Mouse (Mus musculus): Measurements from ENCODE around the gene Ect2. TPM values are rescaled to one million over a fixed set of nuclear protein-coding genes. Genes with fewer than 3 reads are reported as not detected.
A peak's percentile ranks its signal among the peaks of the same experiment; 100 is the strongest.

Ect2 gene
- total and polyA plus RNA-seq, 3 experiments, result 22.6 to 48.5 (median 31.5) TPM

DNA sequence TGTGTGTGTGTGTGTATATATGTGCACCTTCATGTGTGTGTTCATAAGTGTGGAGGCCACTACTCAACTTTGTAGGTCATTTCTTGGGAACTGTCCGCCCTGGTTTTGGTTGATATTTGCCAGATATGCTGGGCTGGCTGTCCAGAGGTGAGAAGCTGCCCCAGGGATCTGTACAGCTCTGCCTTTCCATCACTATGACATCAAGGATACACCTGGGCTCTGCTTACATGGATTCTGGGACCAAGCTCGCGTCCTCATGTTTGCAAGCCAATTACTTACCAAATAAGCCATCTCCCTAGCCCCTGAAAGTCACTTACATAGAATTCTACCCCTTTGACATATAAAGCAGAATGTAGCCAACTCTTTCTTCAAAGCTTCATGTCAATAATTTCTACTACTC, 98.2 kb downstream of the Ect2 start:
- no peaks in the 10 kb centered on the region; a peak in 1 of 4 replicates for H3K4me1 ChIP-seq (ENCODE audit: control insufficient read depth in 1 of 2, insufficient read depth in 2 of 2, low read length in 2 of 2)
- no peaks in the 10 kb centered on the region for H3K36me3 ChIP-seq (ENCODE audit: control insufficient read depth in 1 of 2, insufficient read depth in 2 of 2, low read length in 2 of 2)
- H3K9me3 ChIP-seq (replicated peaks; ENCODE audit: insufficient read depth, low read length), result no peaks in the 10 kb centered on the region
- H3K27me3 ChIP-seq (ENCODE audit: control insufficient read depth in 1 of 2, insufficient read depth in 2 of 2, low read length in 2 of 2), result no peaks in the 10 kb centered on the region
- no peak overlapping the region for H3K4me3 ChIP-seq (ENCODE audit: control insufficient read depth in 1 of 2, insufficient read depth in 1 of 2, low read depth in 2 of 2, low read length in 2 of 2)
- no peak for TF ChIP-seq MYB (IDR thresholded peaks at IDR 0.05; ENCODE audit: low read depth, low read length)
- TF ChIP-seq MAFK (IDR thresholded peaks at IDR 0.05; ENCODE audit: borderline replicate concordance, low read depth, low read length), result no peak
- TF ChIP-seq TAL1 (IDR thresholded peaks at IDR 0.05; ENCODE audit: low read length), result no peak
- TF ChIP-seq POLR2A (IDR thresholded peaks at IDR 0.05; ENCODE audit: control insufficient read depth in 1 of 2, insufficient read depth in 1 of 2, low read depth in 1 of 2, low read length in 2 of 2, poor library complexity in 1 of 2), result no peak
- TF ChIP-seq MAZ (IDR thresholded peaks at IDR 0.05; ENCODE audit: low read depth, low read length), result no peak
- TF ChIP-seq POLR2AphosphoS2 (IDR thresholded peaks at IDR 0.05; ENCODE audit: low read length), result no peak
- no peak for TF ChIP-seq TBP (IDR thresholded peaks at IDR 0.05; ENCODE audit: low read depth, low read length)
- TF ChIP-seq RAD21 (IDR thresholded peaks at IDR 0.05; ENCODE audit: low read depth, low read length), result no peak
- TF ChIP-seq USF2 (IDR thresholded peaks at IDR 0.05; ENCODE audit: borderline replicate concordance in 1 of 2, insufficient read depth in 1 of 2, low read depth in 1 of 2, low read length in 2 of 2), result no peak
- no peak for TF ChIP-seq USF1 (IDR thresholded peaks at IDR 0.05; ENCODE audit: low read depth, low read length)
- TF ChIP-seq GATA1 (IDR thresholded peaks at IDR 0.05; ENCODE audit: low read depth, low read length), result no peak
- no peak for TF ChIP-seq NELFE (IDR thresholded peaks at IDR 0.05; ENCODE audit: low read depth, low read length)
- H3K9ac ChIP-seq (ENCODE audit: control insufficient read depth, low read depth, low read length, poor library complexity, severe bottlenecking), result no peak overlapping the region
- H3K27ac ChIP-seq (ENCODE audit: control insufficient read depth, low read depth, low read length), result no peak overlapping the region
- H3K79me2 ChIP-seq (ENCODE audit: control insufficient read depth, insufficient read depth, low read length, poor library complexity), result no peaks in the 10 kb centered on the region
- DNase-seq (ENCODE audit: low read depth, low spot score), result no peak

DNA sequence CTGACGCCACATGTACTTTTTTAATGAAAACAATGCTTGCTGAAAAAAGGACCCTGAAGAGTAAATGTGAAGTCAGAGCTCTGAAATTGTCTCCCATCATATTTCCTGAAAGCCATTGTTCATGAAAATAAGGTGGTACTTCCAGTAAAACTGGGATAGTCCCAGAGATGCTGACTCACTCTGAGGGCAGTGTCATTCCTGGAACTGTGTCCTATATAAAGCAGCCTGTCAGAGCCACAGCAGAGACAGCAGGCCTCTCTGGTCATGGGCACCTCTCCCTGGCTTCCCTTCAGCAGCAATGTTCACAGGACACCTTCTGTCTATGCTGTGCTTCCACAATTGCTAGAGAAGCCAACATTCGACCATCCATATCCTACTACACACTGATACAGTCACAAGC, 98.9 kb downstream of the Ect2 start:
- DNase-seq (ENCODE audit: low read depth, low spot score), result peak; percentile 3

More for the DNA sequence above, 98.9 kb downstream of the Ect2 start:
- Histone ChIP-seq H3K4me1 (ENCODE audit: control insufficient read depth in 1 of 2, insufficient read depth in 2 of 2, low read length in 2 of 2) (no peaks in the 10 kb centered on the region; a peak in 1 of 4 replicates), H3K9ac (ENCODE audit: control insufficient read depth, low read depth, low read length, poor library complexity, severe bottlenecking) (no peak overlapping the region), H3K27me3 (ENCODE audit: control insufficient read depth in 1 of 2, insufficient read depth in 2 of 2, low read length in 2 of 2) (no peaks in the 10 kb centered on the region), H3K9me3 (replicated peaks; ENCODE audit: insufficient read depth, low read length) (no peaks in the 10 kb centered on the region), H3K4me3 (ENCODE audit: control insufficient read depth in 1 of 2, insufficient read depth in 1 of 2, low read depth in 2 of 2, low read length in 2 of 2) (no peak overlapping the region), H3K27ac (ENCODE audit: control insufficient read depth, low read depth, low read length) (no peak overlapping the region), H3K36me3 (ENCODE audit: control insufficient read depth in 1 of 2, insufficient read depth in 2 of 2, low read length in 2 of 2) (no peaks in the 10 kb centered on the region), H3K79me2 (ENCODE audit: control insufficient read depth, insufficient read depth, low read length, poor library complexity) (no peaks in the 10 kb centered on the region)
- no peak for TF ChIP-seq UBTF (IDR thresholded peaks at IDR 0.05; ENCODE audit: borderline replicate concordance, insufficient read depth, low read depth, low read length)
- TF ChIP-seq MAFK (IDR thresholded peaks at IDR 0.05; ENCODE audit: borderline replicate concordance, low read depth, low read length), result no peak
- TF ChIP-seq POLR2AphosphoS2 (IDR thresholded peaks at IDR 0.05; ENCODE audit: low read length), result no peak
- no peak for TF ChIP-seq MAZ (IDR thresholded peaks at IDR 0.05; ENCODE audit: low read depth, low read length)

Other genes starting within 250 kb of the Ect2 start
- gene Nceh1, start 29.1 kb upstream of the Ect2 start, total RNA-seq (2012; rRNA removed), result 8.2 and 9.7 TPM in 2 replicates
- 1 to 10 TPM in 1 of 2 experiments, not detected in 1; 9.3 TPM for gene Nceh1, start 29.1 kb upstream of the Ect2 start, polyA plus RNA-seq (2012; ENCODE audit: insufficient read depth in 1 of 2, insufficient read length in 2 of 2, low read depth in 1 of 2, low replicate concordance in 2 of 2, missing spikeins in 1 of 2)
- gene Tnfsf10, start 163.2 kb upstream of the Ect2 start, total RNA-seq (2012; rRNA removed), result 0.04 TPM in 1 of 2 replicates, not detected in the other
- under 1 TPM in 1 of 2 experiments, not detected in 1; 0.06 TPM for gene Tnfsf10, start 163.2 kb upstream of the Ect2 start, polyA plus RNA-seq (2012; ENCODE audit: insufficient read depth in 1 of 2, insufficient read length in 2 of 2, low read depth in 1 of 2, low replicate concordance in 2 of 2, missing spikeins in 1 of 2)
- gene Ghsr, start 217.5 kb upstream of the Ect2 start, total RNA-seq (2012; rRNA removed), result not detected in 2 replicates
- gene Ghsr, start 217.5 kb upstream of the Ect2 start, polyA plus RNA-seq (2012; ENCODE audit: insufficient read depth in 1 of 2, insufficient read length in 2 of 2, low read depth in 1 of 2, low replicate concordance in 2 of 2, missing spikeins in 1 of 2), result not detected

Measured in MEL (cell line).